Mouse (Mus musculus) neural tube, embryonic 14.5 days (tissue): ENCODE results near the gene Clpx. TPM values are rescaled to one million over a fixed set of nuclear protein-coding genes. Genes with fewer than 3 reads are reported as not detected.
"Not testable (repeated sequence)": the region's sequence is repeated elsewhere in the genome, so short reads cannot be mapped to it uniquely, and the experiment has no call there.

Experiments used
- ATAC-seq: fragments of 200-750 bp; cut with Nextera tagmentation; 2 replicates; pipeline ENCODE4 v1.8.0; 2017; ENCODE audit warnings: low read depth, mild to moderate bottlenecking, moderate TSS enrichment, moderate library complexity
- H3K27ac ChIP-seq: fragments of 300-500 bp; sonication (generic); 2 replicates; pipeline ENCODE4 v1.5.1; 2014; ENCODE audit warnings: low read depth, mild to moderate bottlenecking, control low read depth, low read length, moderate library complexity, mixed read lengths
- H3K27me3 ChIP-seq: fragments of 300-500 bp; sonication (generic); 2 replicates; pipeline ENCODE4 v1.6.1; 2014; ENCODE audit warnings: low read length; ENCODE audit not compliant: control insufficient read depth, insufficient read depth
- H3K36me3 ChIP-seq: fragments of 300-500 bp; sonication (generic); 2 replicates; pipeline ENCODE4 v1.6.1; 2014; ENCODE audit warnings: low read length, mixed read lengths; ENCODE audit not compliant: control insufficient read depth, insufficient read depth
- H3K4me1 ChIP-seq: fragments of 300-500 bp; sonication (generic); 2 replicates; pipeline ENCODE4 v1.6.1; 2014; ENCODE audit warnings: low read length; ENCODE audit not compliant: control insufficient read depth, insufficient read depth
- H3K4me2 ChIP-seq: fragments of 300-500 bp; sonication (generic); 2 replicates; pipeline ENCODE4 v1.6.1; 2014; ENCODE audit warnings: mild to moderate bottlenecking, low read depth, low read length, control low read depth
- H3K4me3 ChIP-seq: fragments of 300-500 bp; sonication (generic); 2 replicates; pipeline ENCODE4 v1.5.1; 2014; ENCODE audit warnings: low read depth, low read length, control low read depth, mixed read lengths
- H3K9ac ChIP-seq: fragments of 300-500 bp; sonication (generic); replicated peaks from 2 replicates; pipeline ENCODE4 v1.6.1; 2014; ENCODE audit warnings: low read depth, mild to moderate bottlenecking, control low read depth, low read length, mixed read lengths
- H3K9me3 ChIP-seq: fragments of 300-500 bp; sonication (generic); 2 replicates; pipeline ENCODE4 v1.6.1; 2016; ENCODE audit warnings: low read length; ENCODE audit not compliant: control insufficient read depth
- WGBS: fragments of 180-500 bp; shearing (Covaris S2); extraction: QIAGEN DNeasy Blood & Tissue Kit; methylation state at CpG from one replicate; pipeline ENCODE4 v1.1.7; 2014; 5-methylcytosine and 5-hydroxymethylcytosine counted together
- polyA plus RNA-seq: library from polyadenylated mRNA; unstranded; fragments of >200 nt; fragmentation: Nextera tagmentation; extraction: Ambion mirVana; gene quantifications from 2 replicates; pipeline ENCODE4 v1.2.1, GENCODE M21; 2014

Clpx gene
- polyA plus RNA-seq, 1 experiment from 2014 or later, result 40.5 TPM

GRCm38 (mm10) chr9:65262641-65263120, 31.4 kb upstream of the Clpx start:
- H3K27ac ChIP-seq, result no peak overlapping the region

GRCm38 (mm10) chr9:65264959-65265358, 29.1 kb upstream of the Clpx start, which contains the start of gene Cilp:
Gene Cilp (plus strand): TSS chr9:65265180.
- no peaks in the 10 kb centered on the region for H3K27me3 ChIP-seq
- no peak within 1 kb of the TSS for H3K9ac ChIP-seq
- H3K9me3 ChIP-seq, result no peaks in the 10 kb centered on the region
- no peak for ATAC-seq
- no peak within 1 kb of the TSS for H3K4me3 ChIP-seq
- WGBS, result 51% methylated on average over 5 of the region's 5 CpGs
- H3K4me1 ChIP-seq, result peaks cover 14% of the 10 kb centered on the region
- no peaks in the 10 kb centered on the region for H3K36me3 ChIP-seq
- H3K4me2 ChIP-seq, result no peak within 1 kb of the TSS
- no peak within 1 kb of the TSS for H3K27ac ChIP-seq

More at GRCm38 (mm10) chr9:65262641-65263120, 31.4 kb upstream of the Clpx start:
- no peak overlapping the region for H3K9ac ChIP-seq
- 94% methylated on average over 3 of the region's 3 CpGs for WGBS
- no peaks in the 10 kb centered on the region for H3K9me3 ChIP-seq
- H3K4me3 ChIP-seq, result no peak overlapping the region
- H3K4me2 ChIP-seq, result no peak overlapping the region
- no peaks in the 10 kb centered on the region for H3K27me3 ChIP-seq
- peaks cover 3% of the 10 kb centered on the region for H3K4me1 ChIP-seq
- ATAC-seq, result no peak
- H3K36me3 ChIP-seq, result no peaks in the 10 kb centered on the region

GRCm38 (mm10) chr9:65267742-65268515, 26.1 kb upstream of the Clpx start:
- H3K9ac ChIP-seq, result peak overlapping the region; percentile 41

GRCm38 (mm10) chr9:65273048-65273809, 20.8 kb upstream of the Clpx start:
- H3K36me3 ChIP-seq, result no peaks in the 10 kb centered on the region
- H3K4me1 ChIP-seq, result peaks cover 6% of the 10 kb centered on the region
- no peak overlapping the region for H3K4me3 ChIP-seq
- no peak overlapping the region for H3K4me2 ChIP-seq
- no peak overlapping the region for H3K27ac ChIP-seq
- no peaks in the 10 kb centered on the region for H3K9me3 ChIP-seq
- 92% methylated on average over 13 of the region's 13 CpGs for WGBS
- no peak overlapping the region for H3K9ac ChIP-seq
- H3K27me3 ChIP-seq, result no peaks in the 10 kb centered on the region
- no peak for ATAC-seq

More at GRCm38 (mm10) chr9:65267742-65268515, 26.1 kb upstream of the Clpx start:
- Histone ChIP-seq H3K27ac (peak overlapping the region; percentile 87), H3K4me1 (peaks cover 14% of the 10 kb centered on the region), H3K36me3 (no peaks in the 10 kb centered on the region), H3K9me3 (no peaks in the 10 kb centered on the region), H3K4me2 (no peak overlapping the region), H3K4me3 (no peak overlapping the region), H3K27me3 (no peaks in the 10 kb centered on the region)
- peak; percentile 93 for ATAC-seq
- 21% methylated on average over 7 of the region's 7 CpGs for WGBS

- no peak overlapping the region for H3K27ac ChIP-seq
- H3K27me3 ChIP-seq, result no peaks in the 10 kb centered on the region
- H3K36me3 ChIP-seq, result no peaks in the 10 kb centered on the region
- no peak overlapping the region for H3K4me3 ChIP-seq
- no peaks in the 10 kb centered on the region for H3K9me3 ChIP-seq
- 75% methylated on average over 4 of the region's 4 CpGs for WGBS
- H3K4me2 ChIP-seq, result no peak overlapping the region
- no peak for ATAC-seq
- H3K9ac ChIP-seq, result no peak overlapping the region
- peaks cover under 1% of the 10 kb centered on the region; the same call in 1 of the 2 replicates for H3K4me1 ChIP-seq
Observed at GRCm38 (mm10) chr9:65273873-65274272, 20.2 kb upstream of the Clpx start.

GRCm38 (mm10) chr9:65274851-65275250, 19.2 kb upstream of the Clpx start:
- not testable (repeated sequence) for H3K27ac ChIP-seq, H3K27me3 ChIP-seq, H3K9ac ChIP-seq, H3K4me3 ChIP-seq, H3K9me3 ChIP-seq, H3K36me3 ChIP-seq, ATAC-seq, H3K4me1 ChIP-seq, H3K4me2 ChIP-seq
- 73% methylated on average over 3 of the region's 3 CpGs for WGBS

- Histone ChIP-seq H3K4me3 (no peak overlapping the region), H3K27ac (no peak overlapping the region), H3K9me3 (no peaks in the 10 kb centered on the region), H3K4me2 (no peak overlapping the region), H3K27me3 (no peaks in the 10 kb centered on the region), H3K4me1 (no peaks in the 10 kb centered on the region), H3K36me3 (no peaks in the 10 kb centered on the region), H3K9ac (no peak overlapping the region)
- 89% methylated on average over 4 of the region's 4 CpGs for WGBS
- ATAC-seq, result no peak
Observed at GRCm38 (mm10) chr9:65275810-65276530, 18.1 kb upstream of the Clpx start.

- no peaks in the 10 kb centered on the region for H3K9me3 ChIP-seq
- no peak overlapping the region for H3K4me3 ChIP-seq
- ATAC-seq, result no peak
- H3K4me2 ChIP-seq, result no peak overlapping the region
- no peaks in the 10 kb centered on the region for H3K4me1 ChIP-seq
- H3K36me3 ChIP-seq, result no peaks in the 10 kb centered on the region
- no peak overlapping the region for H3K27ac ChIP-seq
- H3K27me3 ChIP-seq, result no peaks in the 10 kb centered on the region
- 73% methylated on average over 5 of the region's 5 CpGs for WGBS
- H3K9ac ChIP-seq, result no peak overlapping the region
Observed at GRCm38 (mm10) chr9:65281536-65282151, 12.4 kb upstream of the Clpx start.
